In genomic region chr7:45621443-45621842, GRCm38 (mm10) we compare ENCODE assay signal across 10 mouse cellular contexts. TPM values are rescaled to one million over a fixed set of nuclear protein-coding genes. Genes with fewer than 3 reads are reported as not detected.
DNase-seq lines count a peak whose midpoint lies in the region; ATAC-seq lines count a peak whose summit lies in the region.
"Had no signal": no experiment of that assay in that cellular context is flagged by ENCODE, and none has a peak within 500 bp of the region (broad histone marks: within the 10 kb centered on the region; RNA-seq: fewer than 3 reads in every experiment).

Izumo1 (plus strand) TSS chr7:45621811.

- peak within 1 kb of the TSS; percentile 31 for H3K4me2 ChIP-seq in liver, embryonic 12.5 days
- H3K4me2 ChIP-seq: lung, embryonic 15.5 days had no signal

- DNase-seq in heart, adult 11 months: peak; percentile 94
- DNase-seq in heart, adult 8-10 months (ENCODE audit: low spot score): no peak
- peak; percentile 38 to 57 for DNase-seq in B cell, adult 2 months
- peak; percentile 53 for DNase-seq in c-Kit-positive CD71-positive TER-119-negative erythroid progenitor cells, embryonic 14.5 days (ENCODE audit: low read depth)
- no peak for DNase-seq in urinary bladder, postnatal 4 days (ENCODE audit: low spot score in 2 of 2)
- DNase-seq in urinary bladder, postnatal 14 days (ENCODE audit: low spot score): no peak

- H3K9ac ChIP-seq in liver, embryonic 12.5 days: no peak within 1 kb of the TSS
- H3K9ac ChIP-seq: lung, embryonic 15.5 days had no signal

- H3K4me3 ChIP-seq in liver, embryonic 12.5 days: no peak within 1 kb of the TSS
- H3K4me3 ChIP-seq: lung, embryonic 15.5 days had no signal

- WGBS in liver, embryonic 12.5 days (ENCODE audit: insufficient replicate concordance): 19% methylated on average over 9 of the region's 9 CpGs

- ATAC-seq in liver, embryonic 12.5 days: no peak
- no peak for ATAC-seq in cerebellum, adult (ENCODE audit: insufficient number of reproducible peaks, low FRiP score, low TSS enrichment)

- H3K4me1 ChIP-seq in liver, embryonic 12.5 days: no peaks in the 10 kb centered on the region

- H3K27ac ChIP-seq in liver, embryonic 12.5 days: no peak within 1 kb of the TSS
- H3K27ac ChIP-seq: kidney, postnatal 0 days; lung, embryonic 15.5 days had no signal

- H3K36me3 ChIP-seq in liver, embryonic 12.5 days: no peaks in the 10 kb centered on the region
- H3K36me3 ChIP-seq: lung, embryonic 15.5 days had no signal

- peaks cover 60% of the 10 kb centered on the region for H3K27me3 ChIP-seq in liver, embryonic 12.5 days (replicated peaks)

- H3K9me3 ChIP-seq in liver, embryonic 12.5 days (replicated peaks): no peaks in the 10 kb centered on the region
- H3K9me3 ChIP-seq: lung, embryonic 15.5 days had no signal

RNA-seq across cellular contexts. Expression of gene Izumo1, which starts in this region (rescaled TPM):
- total RNA-seq in heart, adult 8-10 months (2022): under 1 TPM; 0.20 to 0.53 (median 0.35) TPM
- 0.20 and 0.23 TPM in 2 replicates for polyA plus RNA-seq in liver, embryonic 12.5 days (2016; fragmentation: Nextera tagmentation; extraction: Ambion mirVana)

Comparison
In these comparisons a context has a peak if more than half of its experiments do, and no peak if none do; other contexts are left out.
1. DNase-seq: peak in heart, adult 11 months (single experiment), B cell, adult 2 months (2 of 2) and c-Kit-positive CD71-positive TER-119-negative erythroid progenitor cells, embryonic 14.5 days (single experiment); none in heart, adult 8-10 months (single experiment), urinary bladder, postnatal 4 days (0 of 2) and urinary bladder, postnatal 14 days (single experiment).